Mouse (Mus musculus) lung, adult 18-20 months (tissue): ENCODE data around the gene Slc2a2.

ENCODE experiments used
- DNase-seq, 2 experiments: peaks; one replicate each; pipeline ENCODE4 v3.0.0; 2022; ENCODE audit warnings: mixed read lengths in 2 of 2

Gene Slc2a2

GRCm38 (mm10) chr3:28697797-28698196, at the start of gene Slc2a2:
TSS of gene Slc2a2 (plus strand) at chr3:28697903.
- DNase-seq: no peak

GRCm38 (mm10) chr3:28652574-28652973, 45.1 kb upstream of the Slc2a2 start:
- no peak for DNase-seq

DNA sequence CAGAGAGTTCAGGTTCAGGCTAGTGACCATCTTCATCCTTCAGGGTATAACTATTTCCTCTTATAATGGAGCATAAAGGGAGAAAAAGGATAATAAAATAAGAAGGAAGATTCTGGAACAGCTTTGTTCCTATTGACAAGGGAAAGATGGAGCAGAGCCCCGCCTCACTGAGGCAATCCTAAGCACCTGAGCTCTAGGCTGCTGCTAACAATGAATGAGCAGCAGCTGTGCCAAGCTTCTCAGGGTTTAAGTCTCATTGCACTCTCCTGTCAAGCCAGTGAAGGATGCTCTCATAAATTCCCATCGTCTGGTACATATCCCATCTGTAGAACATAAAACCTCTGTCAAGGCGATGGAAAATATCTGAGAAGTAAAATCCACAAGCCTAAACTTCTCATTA, 44.7 kb upstream of the Slc2a2 start:
- no peak for DNase-seq

GRCm38 (mm10) chr3:28654740-28655139, 43.0 kb upstream of the Slc2a2 start:
- DNase-seq: no peak

GRCm38 (mm10) chr3:28658349-28658748, 39.4 kb upstream of the Slc2a2 start:
- DNase-seq: no peak

GRCm38 (mm10) chr3:28680851-28681250, 16.9 kb upstream of the Slc2a2 start:
- no peak for DNase-seq

DNA sequence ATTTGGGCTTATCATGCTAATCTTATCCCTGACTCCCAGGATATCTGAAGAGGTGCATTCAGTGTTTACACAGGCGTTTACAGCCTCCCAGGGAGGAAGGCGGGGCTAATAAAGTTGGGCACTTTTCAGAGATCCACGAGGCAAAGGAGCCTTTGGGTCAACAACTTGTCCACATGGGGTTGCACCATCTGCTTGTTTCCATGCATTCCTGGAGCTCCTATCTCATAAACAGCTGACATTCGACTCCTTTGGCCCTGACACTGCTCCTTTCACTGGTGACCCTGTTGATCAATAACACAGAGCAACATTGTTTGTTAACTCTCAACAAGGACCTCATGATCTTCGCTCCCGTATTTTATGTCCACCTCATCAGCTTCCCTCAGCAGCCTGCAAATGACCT, 15.8 kb upstream of the Slc2a2 start:
- no peak for DNase-seq

DNA sequence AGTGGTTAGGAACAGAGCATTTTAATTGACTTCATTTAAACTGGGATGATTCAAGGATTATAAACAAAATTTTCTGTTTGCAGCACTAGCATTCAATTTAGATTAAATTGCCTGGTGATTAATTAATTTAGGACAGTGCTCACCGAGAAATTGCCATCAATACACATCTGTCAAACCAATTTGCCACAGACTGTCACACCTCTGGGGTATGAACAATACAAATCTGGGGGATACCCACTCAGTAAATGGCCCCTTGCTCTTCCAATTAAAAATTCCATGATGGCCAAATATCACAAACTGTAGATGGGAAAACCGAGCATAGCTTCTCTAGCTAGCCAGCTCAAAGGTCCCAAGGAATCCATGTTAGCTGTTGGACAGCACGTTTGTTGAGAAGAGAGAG, 15.3 kb upstream of the Slc2a2 start:
- no peak for DNase-seq

DNA sequence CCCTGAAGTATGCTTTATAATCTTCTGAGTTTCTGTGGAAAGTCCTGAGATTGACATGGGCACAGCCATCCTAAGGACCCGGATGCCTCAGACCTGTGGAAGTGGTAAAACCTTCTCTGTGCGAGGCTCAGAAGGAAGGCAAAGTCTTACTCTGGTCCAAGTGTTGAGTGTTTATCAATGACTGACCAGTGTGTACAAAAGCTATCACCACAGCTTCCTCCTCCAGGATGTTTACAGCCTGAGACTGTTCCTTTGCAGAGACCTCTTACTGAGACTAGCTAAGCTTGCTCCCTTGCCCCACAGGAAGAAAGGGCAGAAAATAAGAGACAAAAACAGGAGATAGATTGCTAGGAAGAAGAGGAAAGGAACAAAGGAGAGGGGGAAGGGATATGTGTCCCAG, 12.2 kb upstream of the Slc2a2 start:
- DNase-seq: peak in 1 of 2 experiments; percentile 2

DNA sequence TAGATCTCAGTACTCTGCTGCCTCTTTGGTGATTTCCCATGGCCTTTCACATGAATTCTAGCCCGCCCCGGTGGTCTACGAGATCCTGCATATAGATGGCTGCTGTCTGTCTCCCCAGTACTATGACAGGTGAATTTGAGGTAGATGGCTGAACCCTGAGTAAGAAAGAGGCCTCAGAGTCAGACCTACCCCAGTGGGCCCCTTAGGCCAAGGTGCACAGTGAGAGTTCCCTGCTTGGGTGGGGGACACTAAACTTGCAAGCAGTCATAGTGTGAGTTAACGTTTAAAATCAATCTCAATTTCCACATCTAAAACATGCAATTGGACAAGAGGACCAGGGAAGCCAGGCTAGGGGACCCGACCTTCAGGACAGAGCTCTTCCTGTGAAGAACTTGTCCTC, 2.9 kb upstream of the Slc2a2 start:
- no peak for DNase-seq

GRCm38 (mm10) chr3:28695608-28696007, 2.1 kb upstream of the Slc2a2 start:
- DNase-seq: no peak

GRCm38 (mm10) chr3:28696162-28696561, 1.5 kb upstream of the Slc2a2 start:
- no peak for DNase-seq

GRCm38 (mm10) chr3:28699601-28700000, 1.9 kb downstream of the Slc2a2 start:
- no peak for DNase-seq

DNA sequence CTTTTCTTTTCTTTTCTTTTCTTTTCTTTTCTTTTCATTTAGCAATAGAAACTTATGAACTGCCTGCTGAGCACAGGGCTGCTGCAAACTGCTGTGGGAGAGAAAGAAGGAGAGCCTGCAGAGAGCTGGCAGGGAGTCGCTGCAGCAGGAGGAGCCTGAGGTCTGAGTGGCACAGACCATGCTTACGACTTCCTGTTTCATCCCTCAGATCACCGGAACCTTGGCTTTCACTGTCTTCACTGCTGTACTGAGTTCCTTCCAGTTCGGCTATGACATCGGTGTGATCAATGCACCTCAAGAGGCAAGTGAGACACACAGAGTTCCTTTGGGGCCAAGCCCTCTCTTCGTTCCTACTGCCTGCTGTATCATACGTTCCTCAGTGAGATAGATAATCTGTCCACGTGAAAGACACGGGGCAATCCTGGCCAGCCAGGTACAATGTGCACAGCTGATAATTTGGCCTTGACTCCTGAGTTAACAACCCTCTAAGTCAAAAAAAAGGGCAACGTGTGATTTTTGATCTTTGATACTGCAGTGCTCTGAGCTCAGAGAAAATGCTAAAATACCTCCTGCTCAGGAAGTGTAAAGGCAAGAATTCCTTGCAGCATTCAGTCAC, 7.9 kb downstream of the Slc2a2 start:
- DNase-seq: no peak

DNA sequence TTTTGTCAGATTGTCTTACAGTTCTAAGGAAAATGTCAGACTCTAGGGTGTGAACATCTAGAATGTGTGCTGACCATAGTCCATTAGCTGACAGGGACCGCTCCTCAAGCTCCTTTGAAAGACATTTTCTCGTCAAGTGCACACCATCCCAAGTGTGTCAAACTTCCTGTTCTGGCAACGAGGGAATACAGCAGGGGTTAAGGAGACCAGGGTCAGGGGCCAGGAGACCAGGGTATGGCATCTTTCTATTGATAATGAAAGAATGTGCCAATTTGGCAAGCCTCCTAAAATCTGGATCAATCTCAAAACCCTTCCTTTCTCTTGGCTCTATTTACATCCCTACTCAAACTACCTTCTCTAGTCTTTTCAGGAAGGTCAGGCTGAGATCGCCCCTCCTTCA, 9.0 kb downstream of the Slc2a2 start:
- no peak for DNase-seq

DNA sequence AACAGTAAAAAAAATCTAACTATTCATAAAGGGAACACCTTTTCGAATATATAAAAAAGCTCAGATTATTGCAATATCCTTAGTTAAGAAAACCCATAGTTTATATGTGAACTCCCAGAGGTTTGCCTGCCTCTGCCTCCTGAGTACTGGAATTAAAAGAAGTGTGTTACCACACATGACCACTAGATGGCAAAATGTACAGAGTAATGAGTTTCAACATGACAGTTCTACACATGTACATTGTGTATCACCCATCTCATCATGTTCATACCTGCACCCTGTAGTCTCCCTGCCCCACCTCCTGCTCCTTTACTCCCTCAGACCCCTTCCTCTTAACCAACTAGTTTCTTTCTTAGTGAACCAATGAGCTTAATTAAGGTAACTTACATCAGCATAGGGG, 12.0 kb downstream of the Slc2a2 start:
- peak in 1 of 2 experiments; percentile 20 for DNase-seq

- DNase-seq: no peak
Measured at GRCm38 (mm10) chr3:28713913-28714698, 16.4 kb downstream of the Slc2a2 start.

- no peak for DNase-seq
Measured at GRCm38 (mm10) chr3:28718521-28718920, 20.8 kb downstream of the Slc2a2 start.

- no peak for DNase-seq
Measured at GRCm38 (mm10) chr3:28721218-28721617, 23.5 kb downstream of the Slc2a2 start.

GRCm38 (mm10) chr3:28721838-28722237, 24.1 kb downstream of the Slc2a2 start:
- DNase-seq: peak; percentile 8 to 44

DNA sequence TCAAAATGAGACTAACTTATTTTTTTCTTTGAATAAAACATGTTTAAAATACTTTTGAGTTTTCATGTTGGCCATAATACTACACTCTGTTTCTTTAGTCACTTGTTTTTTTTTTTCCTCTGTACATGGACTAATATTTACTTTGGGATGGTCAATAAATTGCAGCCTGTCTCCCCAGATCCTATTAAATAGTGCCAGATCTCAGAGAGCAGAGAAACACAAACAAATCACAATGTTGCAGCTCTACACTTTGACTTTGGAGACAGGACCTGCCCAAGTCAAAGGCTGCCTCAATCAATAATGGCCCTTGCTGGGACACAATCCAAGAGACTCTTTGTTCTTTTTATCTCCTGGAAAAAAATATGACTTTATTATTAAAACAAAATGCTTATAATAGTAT, 24.8 kb downstream of the Slc2a2 start:
- no peak for DNase-seq

DNA sequence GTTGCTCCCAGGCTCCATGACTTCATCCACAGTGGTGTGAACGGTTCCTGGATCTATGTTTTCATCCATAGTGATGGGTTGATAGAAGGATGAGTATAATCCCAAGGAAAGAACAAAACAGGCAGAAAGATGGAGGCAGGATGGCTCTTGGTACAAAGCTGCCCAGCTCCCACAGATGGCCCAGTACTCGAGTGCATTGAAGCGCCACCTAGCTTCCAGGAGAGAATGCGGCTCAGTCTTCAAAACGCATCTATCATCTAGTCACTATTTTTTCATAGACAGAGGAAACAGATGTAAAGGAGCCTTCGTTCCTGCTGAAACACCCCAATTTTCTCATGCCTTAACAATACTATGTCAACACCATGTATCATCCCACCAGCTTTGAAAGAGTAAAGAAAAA, 25.8 kb downstream of the Slc2a2 start:
- no peak for DNase-seq

GRCm38 (mm10) chr3:28725203-28725602, 27.5 kb downstream of the Slc2a2 start:
- DNase-seq: no peak

DNA sequence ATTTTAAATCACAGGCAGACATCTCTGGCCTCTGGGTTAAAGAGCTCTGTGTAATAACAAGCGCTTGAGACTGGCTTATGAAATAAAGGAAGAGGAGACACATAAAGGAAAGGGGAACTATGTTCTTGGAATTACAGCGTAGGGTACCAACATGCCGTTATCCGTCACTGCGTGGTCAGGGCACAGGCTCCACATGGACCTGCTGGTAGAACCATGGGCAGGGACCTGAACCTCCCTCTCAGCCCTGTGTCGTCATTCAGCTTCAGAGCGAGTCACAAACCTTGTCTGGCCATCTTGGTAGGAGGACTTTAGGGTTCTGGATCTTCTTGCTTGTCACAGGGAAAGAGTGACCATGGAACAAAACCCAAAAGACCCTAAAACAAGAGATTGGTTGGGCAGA, 28.7 kb downstream of the Slc2a2 start:
- no peak for DNase-seq

GRCm38 (mm10) chr3:28734712-28735111, 37.0 kb downstream of the Slc2a2 start:
- no peak for DNase-seq
